Mouse (Mus musculus) intestine, embryonic 15.5 days (tissue): ENCODE data around the gene Rnf213. TPM values are rescaled to one million over a fixed set of nuclear protein-coding genes. Genes with fewer than 3 reads are reported as not detected.

Experiments
- ATAC-seq: fragments of 200-750 bp; cut with Nextera tagmentation; 2 replicates; pipeline ENCODE4 v1.8.0; 2017; ENCODE audit warnings: moderate TSS enrichment, moderate library complexity
- H3K27ac ChIP-seq: fragments of 300-500 bp; sonication (generic); 2 replicates; pipeline ENCODE4 v1.5.1; 2015; ENCODE audit warnings: mild to moderate bottlenecking, inconsistent platforms
- H3K27me3 ChIP-seq: fragments of 300-500 bp; sonication (generic); replicated peaks from 2 replicates; pipeline ENCODE4 v1.6.1; 2015; ENCODE audit warnings: inconsistent platforms
- H3K36me3 ChIP-seq: fragments of 300-500 bp; sonication (generic); 2 replicates; pipeline ENCODE4 v1.6.1; 2015; ENCODE audit warnings: inconsistent platforms
- H3K4me1 ChIP-seq: fragments of 300-500 bp; sonication (generic); replicated peaks from 2 replicates; pipeline ENCODE4 v1.6.1; 2015; ENCODE audit warnings: inconsistent platforms
- H3K4me2 ChIP-seq: fragments of 300-500 bp; sonication (generic); replicated peaks from 2 replicates; pipeline ENCODE4 v1.6.1; 2015; ENCODE audit warnings: mild to moderate bottlenecking, inconsistent platforms
- H3K4me3 ChIP-seq: fragments of 300-500 bp; sonication (generic); replicated peaks from 2 replicates; pipeline ENCODE4 v1.5.1; 2015; ENCODE audit warnings: inconsistent platforms
- H3K9ac ChIP-seq: fragments of 300-500 bp; sonication (generic); 2 replicates; pipeline ENCODE4 v1.6.1; 2015; ENCODE audit warnings: inconsistent platforms
- H3K9me3 ChIP-seq: fragments of 300-500 bp; sonication (generic); 2 replicates; pipeline ENCODE4 v1.6.1; 2016; ENCODE audit warnings: inconsistent platforms
- WGBS: fragments of 180-500 bp; shearing (Covaris S2); methylation state at CpG from one replicate; pipeline ENCODE4 v1.1.7; 2015; 5-methylcytosine and 5-hydroxymethylcytosine counted together
- polyA plus RNA-seq: library from polyadenylated mRNA; unstranded; fragments of >200 nt; fragmentation: Nextera tagmentation; extraction: Ambion mirVana; gene quantifications from 2 replicates; pipeline ENCODE4 v1.2.1, GENCODE M21; 2015

Gene Rnf213
- polyA plus RNA-seq, 1 experiment from 2014 or later: 8.3 TPM

DNA sequence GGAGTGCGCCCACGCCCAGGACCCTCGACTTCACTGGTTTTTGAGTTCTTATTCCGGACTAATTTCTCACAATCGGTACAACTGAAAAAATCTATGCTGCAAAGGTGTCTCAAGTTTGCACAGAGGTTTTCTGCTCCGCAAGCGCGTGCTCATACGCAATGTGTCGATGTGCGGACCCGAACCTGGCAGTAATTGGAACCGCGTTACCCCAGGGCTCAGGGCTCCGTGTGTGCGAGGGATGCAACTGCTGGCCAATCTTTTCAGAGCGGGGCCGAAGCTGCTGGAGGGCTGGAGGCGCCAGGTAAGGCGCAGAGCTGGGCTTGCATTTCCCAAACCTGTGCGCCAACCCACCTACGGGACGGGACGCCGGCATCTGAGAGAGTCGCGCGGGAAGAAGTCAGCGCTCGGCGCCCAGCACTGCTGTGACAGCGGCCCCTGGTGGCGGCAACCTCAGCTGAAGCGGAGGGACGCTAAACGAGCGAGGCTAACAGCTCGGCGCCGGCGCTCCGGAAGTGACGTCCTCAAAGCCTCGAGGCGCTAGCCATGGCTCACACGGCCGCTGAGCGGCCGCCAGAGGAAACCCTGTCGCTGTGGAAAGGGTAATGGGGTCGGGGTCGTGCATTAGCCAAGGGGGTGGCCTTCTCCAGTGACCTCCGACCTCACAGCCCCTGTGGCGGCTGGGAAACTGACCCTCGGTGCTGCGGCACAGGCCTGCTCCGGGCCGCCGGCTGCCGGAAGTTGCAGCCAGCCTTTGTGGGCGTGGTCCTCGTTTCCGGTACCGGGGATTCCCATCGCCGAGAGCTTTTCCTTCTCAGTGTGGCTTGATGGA, 98.2 kb downstream of the Rnf213 start, which contains the start of gene Endov:
Gene Endov (plus strand): TSS at position 487 of the 829 bp plus-strand sequence.
- Histone ChIP-seq H3K27me3 (no peaks in the 10 kb centered on the region), H3K4me2 (peak within 1 kb of the TSS; percentile 97), H3K4me3 (peak within 1 kb of the TSS; percentile 79), H3K9me3 (no peaks in the 10 kb centered on the region), H3K4me1 (peaks cover 20% of the 10 kb centered on the region; the same call in 1 of the 2 replicates), H3K36me3 (0 out of 2 replicates have a peak, but pooled peaks cover 4% of the 10 kb centered on the region), H3K27ac (peak within 1 kb of the TSS; percentile 90), H3K9ac (peak within 1 kb of the TSS; percentile 91)
- ATAC-seq: peak; percentile 99
- WGBS: under 1% methylated on average over 65 of the region's 66 CpGs

DNA sequence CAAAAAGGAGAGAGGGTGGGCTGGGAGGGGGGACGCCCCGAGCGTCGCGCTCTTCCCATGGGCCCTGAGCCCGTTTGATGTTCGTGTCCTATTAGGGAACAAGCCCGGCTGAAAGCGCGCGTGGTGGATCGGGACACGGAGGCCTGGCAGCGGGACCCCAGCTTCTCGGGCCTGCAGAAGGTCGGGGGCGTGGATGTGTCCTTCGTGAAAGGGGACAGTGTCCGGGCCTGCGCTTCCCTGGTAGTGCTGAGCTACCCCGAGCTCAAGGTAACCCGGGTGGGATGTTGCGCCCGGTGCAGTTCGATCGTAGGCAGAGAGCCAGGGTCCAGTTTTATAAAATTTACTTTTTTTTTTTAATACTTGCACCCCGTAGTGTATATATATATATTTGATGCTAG, 98.8 kb downstream of the Rnf213 start:
- H3K4me3 ChIP-seq: peak overlapping the region; percentile 79
- no peaks in the 10 kb centered on the region for H3K27me3 ChIP-seq
- peaks cover 20% of the 10 kb centered on the region; the same call in 1 of the 2 replicates for H3K4me1 ChIP-seq
- peak; percentile 16; the same call in 1 of the 2 replicates for ATAC-seq
- peak overlapping the region; percentile 97 for H3K4me2 ChIP-seq
- H3K9ac ChIP-seq: peak overlapping the region; percentile 91
- H3K36me3 ChIP-seq: 0 out of 2 replicates have a peak, but pooled peaks cover 2% of the 10 kb centered on the region
- 7% methylated on average over 27 of the region's 27 CpGs for WGBS
- peak overlapping the region; percentile 90 for H3K27ac ChIP-seq
- H3K9me3 ChIP-seq: no peaks in the 10 kb centered on the region

DNA sequence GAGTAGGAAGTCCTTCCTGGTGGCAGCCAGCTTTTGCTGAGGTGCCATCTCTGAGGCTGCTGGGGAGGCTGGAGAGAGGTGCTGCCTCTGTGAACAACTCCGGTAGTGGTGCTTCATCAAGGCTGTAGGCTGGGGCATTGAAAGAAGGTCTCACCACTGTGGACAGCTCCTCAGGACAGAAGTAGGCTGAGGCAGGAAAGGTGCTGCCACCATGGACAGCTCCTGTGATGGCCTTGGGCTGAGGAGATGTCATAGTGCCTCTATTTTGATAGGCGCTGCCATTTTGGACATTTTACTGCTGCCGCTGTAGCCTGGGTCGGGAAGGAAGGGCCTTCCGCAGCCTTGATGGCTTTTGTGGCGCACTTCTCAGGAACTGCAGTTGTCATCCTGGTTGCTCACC, 99.9 kb downstream of the Rnf213 start:
- Histone ChIP-seq H3K4me3 (no peak overlapping the region), H3K27me3 (no peaks in the 10 kb centered on the region), H3K27ac (no peak overlapping the region), H3K4me1 (peaks cover 20% of the 10 kb centered on the region; the same call in 1 of the 2 replicates), H3K9ac (no peak overlapping the region), H3K9me3 (no peaks in the 10 kb centered on the region), H3K36me3 (0 out of 2 replicates have a peak, but pooled peaks cover 2% of the 10 kb centered on the region), H3K4me2 (peak overlapping the region; percentile 97)
- WGBS: 97% methylated on average over 6 of the region's 6 CpGs
- ATAC-seq: no peak

DNA sequence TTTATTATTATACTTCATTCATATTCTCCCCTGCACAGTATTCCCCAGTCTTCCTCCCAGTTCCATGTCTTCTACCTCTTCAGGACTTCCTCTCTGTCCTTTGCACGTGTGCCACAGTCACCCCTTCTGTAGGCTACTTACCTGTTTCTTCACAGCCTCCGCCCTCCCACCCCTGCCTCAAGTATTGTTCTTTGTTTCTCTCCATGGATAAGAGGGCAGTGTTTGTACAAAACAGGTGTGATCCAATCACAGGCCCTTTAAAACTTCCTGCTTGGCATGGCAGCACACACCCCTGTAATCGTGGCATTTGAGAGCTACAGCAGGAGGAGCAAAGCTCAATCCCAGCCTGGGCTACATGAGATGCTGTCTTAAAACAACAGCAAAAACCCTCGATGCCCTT, 100.6 kb downstream of the Rnf213 start:
- Histone ChIP-seq H3K36me3 (0 out of 2 replicates have a peak, but pooled peaks cover 2% of the 10 kb centered on the region), H3K27ac (no peak overlapping the region), H3K4me3 (no peak overlapping the region), H3K4me1 (peaks cover 20% of the 10 kb centered on the region; the same call in 1 of the 2 replicates), H3K4me2 (no peak overlapping the region), H3K27me3 (no peaks in the 10 kb centered on the region), H3K9ac (no peak overlapping the region), H3K9me3 (no peaks in the 10 kb centered on the region)
- 71% methylated on average over 4 of the region's 4 CpGs for WGBS
- ATAC-seq: no peak

DNA sequence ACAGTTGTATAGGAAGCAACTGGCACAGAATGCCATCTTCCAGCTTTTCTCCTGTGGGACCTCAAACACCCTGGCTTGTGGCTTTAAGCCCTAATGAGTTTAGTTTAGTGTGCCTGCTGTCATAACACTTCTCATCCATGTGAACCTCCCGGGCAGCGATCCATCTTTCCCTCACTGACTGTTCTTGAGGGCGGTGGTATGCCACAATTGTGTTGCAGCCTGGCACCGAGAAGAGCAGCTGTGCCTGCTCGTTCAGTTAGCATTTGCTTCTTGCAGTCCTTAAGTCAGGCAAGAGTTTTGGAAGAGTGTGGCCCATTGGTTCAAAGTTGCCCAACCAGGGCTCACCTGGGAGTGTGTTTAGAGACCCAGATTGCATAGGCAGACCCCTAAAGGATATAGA, 103.2 kb downstream of the Rnf213 start:
- WGBS: 93% methylated on average over 5 of the region's 5 CpGs
- 0 out of 2 replicates have a peak, but pooled peaks cover 7% of the 10 kb centered on the region for H3K36me3 ChIP-seq
- peaks cover 10% of the 10 kb centered on the region; the same call in 1 of the 2 replicates for H3K4me1 ChIP-seq
- no peak overlapping the region for H3K9ac ChIP-seq
- no peak for ATAC-seq
- H3K4me3 ChIP-seq: no peak overlapping the region
- no peaks in the 10 kb centered on the region for H3K27me3 ChIP-seq
- H3K27ac ChIP-seq: no peak overlapping the region
- no peaks in the 10 kb centered on the region for H3K9me3 ChIP-seq
- H3K4me2 ChIP-seq: no peak overlapping the region

DNA sequence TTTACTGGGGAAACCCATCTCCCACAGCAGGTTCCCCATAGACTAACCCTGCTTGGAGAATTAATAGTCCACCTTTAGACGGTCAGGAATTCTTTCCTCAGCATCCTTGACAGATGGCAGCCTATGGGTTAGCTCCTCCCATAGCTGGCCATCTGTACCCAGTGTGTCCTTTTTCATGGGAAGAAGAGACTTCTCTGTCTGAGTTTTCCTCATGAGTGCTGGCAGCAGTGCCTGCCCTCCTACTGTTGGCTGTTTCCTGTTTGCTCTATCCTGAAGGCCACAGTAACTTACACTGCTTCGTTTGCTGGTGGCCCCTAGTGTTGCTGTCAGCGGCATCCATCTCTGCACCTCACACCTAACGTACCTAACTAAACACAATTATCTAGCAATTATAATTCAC, 104.6 kb downstream of the Rnf213 start:
- no peak overlapping the region for H3K4me2 ChIP-seq
- no peak for ATAC-seq
- H3K9ac ChIP-seq: no peak overlapping the region
- 74% methylated on average over 4 of the region's 4 CpGs for WGBS
- peaks cover 6% of the 10 kb centered on the region; the same call in 1 of the 2 replicates for H3K4me1 ChIP-seq
- H3K9me3 ChIP-seq: no peaks in the 10 kb centered on the region
- H3K36me3 ChIP-seq: peaks cover 15% of the 10 kb centered on the region; the same call in 1 of the 2 replicates
- no peaks in the 10 kb centered on the region for H3K27me3 ChIP-seq
- no peak overlapping the region for H3K4me3 ChIP-seq
- no peak overlapping the region for H3K27ac ChIP-seq

- Histone ChIP-seq H3K4me3 (no peak overlapping the region), H3K9me3 (no peaks in the 10 kb centered on the region), H3K4me1 (no peaks in the 10 kb centered on the region), H3K4me2 (no peak overlapping the region), H3K27me3 (no peaks in the 10 kb centered on the region), H3K9ac (no peak overlapping the region), H3K27ac (no peak overlapping the region), H3K36me3 (peaks cover 19% of the 10 kb centered on the region; the same call in 1 of the 2 replicates)
- ATAC-seq: no peak
- 93% methylated on average over 4 of the region's 4 CpGs for WGBS
Observed at GRCm38 (mm10) chr11:119499297-119499696, 106.4 kb downstream of the Rnf213 start.

DNA sequence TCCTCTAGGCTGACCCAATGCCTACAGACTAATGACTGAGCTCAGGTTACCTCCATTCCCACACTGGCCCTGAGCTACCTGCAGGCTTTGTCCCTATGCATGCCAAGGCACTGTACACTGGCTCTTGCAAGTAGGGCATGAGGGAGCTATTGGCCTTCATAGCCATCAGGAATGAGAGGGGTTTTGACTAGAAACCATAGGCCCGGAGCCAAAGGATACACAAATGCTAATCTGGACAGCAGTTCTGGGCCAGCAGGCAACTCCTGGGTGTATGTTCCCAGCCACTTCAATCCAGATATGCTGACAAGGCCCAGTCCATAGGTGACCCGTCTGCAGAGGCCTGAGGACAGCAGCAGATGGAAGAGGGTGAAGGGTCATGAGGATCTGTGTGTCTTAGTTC, 107.1 kb downstream of the Rnf213 start:
- Histone ChIP-seq H3K27me3 (no peaks in the 10 kb centered on the region), H3K9ac (no peak overlapping the region), H3K4me2 (no peak overlapping the region), H3K36me3 (peaks cover 22% of the 10 kb centered on the region; the same call in 1 of the 2 replicates), H3K27ac (no peak overlapping the region), H3K4me3 (no peak overlapping the region), H3K4me1 (no peaks in the 10 kb centered on the region), H3K9me3 (no peaks in the 10 kb centered on the region)
- no peak for ATAC-seq
- WGBS: 84% methylated on average over 2 of the region's 2 CpGs

DNA sequence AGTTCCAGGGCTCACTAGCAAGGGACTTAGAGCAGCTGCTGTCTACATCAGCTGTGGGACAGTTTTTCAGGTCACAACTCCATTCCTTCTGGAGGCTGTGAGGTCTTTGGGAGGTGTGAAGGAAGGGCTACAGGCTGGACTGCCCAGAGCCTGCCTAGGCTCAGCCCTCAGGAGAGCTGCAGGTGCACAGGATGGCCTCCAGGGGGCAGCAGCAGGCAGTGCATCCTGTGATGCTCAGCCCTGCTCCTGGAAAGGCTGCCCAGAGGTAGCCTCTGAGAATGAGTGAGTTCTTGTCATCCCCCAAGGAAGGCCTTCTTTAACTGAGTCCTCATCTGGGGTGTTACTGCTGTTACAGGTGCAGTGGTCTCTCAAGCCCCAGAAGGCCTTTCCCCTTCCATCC, 110.8 kb downstream of the Rnf213 start:
- Histone ChIP-seq H3K27me3 (no peaks in the 10 kb centered on the region), H3K4me2 (no peak overlapping the region), H3K36me3 (peaks cover 39% of the 10 kb centered on the region), H3K9ac (no peak overlapping the region), H3K27ac (no peak overlapping the region), H3K4me3 (no peak overlapping the region), H3K4me1 (no peaks in the 10 kb centered on the region), H3K9me3 (no peaks in the 10 kb centered on the region)
- ATAC-seq: peak; percentile 65; the same call in 1 of the 2 replicates

DNA sequence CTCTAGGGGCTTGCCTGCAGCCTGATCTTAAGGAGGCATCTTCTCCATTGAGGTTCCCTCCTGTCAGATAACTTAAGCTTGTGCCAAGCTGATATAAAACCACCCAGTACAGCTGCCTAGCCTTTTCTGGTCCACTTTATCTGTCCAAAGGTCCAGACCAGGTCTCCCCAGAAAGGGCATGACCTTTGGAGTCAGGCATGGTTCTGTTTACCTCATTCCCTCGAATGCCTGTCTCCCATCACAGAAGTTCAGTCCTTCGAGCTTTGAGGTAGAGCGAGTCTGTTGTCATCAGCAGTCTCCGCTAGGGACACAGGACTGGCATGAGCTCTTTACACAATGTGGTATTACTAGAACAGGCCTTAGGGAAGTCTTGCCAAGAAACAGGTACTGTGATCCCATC, 113.5 kb downstream of the Rnf213 start:
- Histone ChIP-seq H3K9me3 (no peaks in the 10 kb centered on the region), H3K4me2 (no peak overlapping the region), H3K4me1 (no peaks in the 10 kb centered on the region), H3K27me3 (no peaks in the 10 kb centered on the region), H3K4me3 (no peak overlapping the region), H3K27ac (no peak overlapping the region), H3K9ac (no peak overlapping the region), H3K36me3 (peaks cover 32% of the 10 kb centered on the region)
- 60% methylated on average over 4 of the region's 4 CpGs for WGBS
- ATAC-seq: no peak

DNA sequence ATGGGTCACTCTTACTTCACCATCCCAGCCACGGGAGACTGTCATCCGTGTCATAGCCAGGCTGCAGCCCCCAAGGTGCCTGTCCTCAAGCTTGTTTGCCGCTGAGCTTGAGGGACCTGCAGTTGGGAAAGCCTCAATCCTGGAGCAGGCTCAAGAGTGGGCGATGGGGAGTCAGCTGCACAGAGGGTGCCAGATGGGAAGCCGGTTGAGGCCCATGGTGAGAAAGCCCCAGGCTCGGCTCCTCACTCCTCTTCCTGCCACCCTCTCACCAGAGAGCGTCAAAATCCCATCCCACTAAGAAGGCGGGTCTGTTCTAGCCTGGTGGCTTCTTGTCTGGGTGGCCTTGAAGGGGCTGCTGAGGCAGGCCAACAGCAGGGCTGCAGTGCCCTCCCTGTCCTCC, 114.9 kb downstream of the Rnf213 start:
- Histone ChIP-seq H3K9me3 (no peaks in the 10 kb centered on the region), H3K27me3 (peaks cover 3% of the 10 kb centered on the region; the same call in 1 of the 2 replicates), H3K4me1 (no peaks in the 10 kb centered on the region), H3K9ac (no peak overlapping the region), H3K27ac (no peak overlapping the region), H3K4me3 (no peak overlapping the region), H3K36me3 (peaks cover 26% of the 10 kb centered on the region), H3K4me2 (no peak overlapping the region)
- no peak for ATAC-seq
- WGBS: 81% methylated on average over 8 of the region's 8 CpGs

DNA sequence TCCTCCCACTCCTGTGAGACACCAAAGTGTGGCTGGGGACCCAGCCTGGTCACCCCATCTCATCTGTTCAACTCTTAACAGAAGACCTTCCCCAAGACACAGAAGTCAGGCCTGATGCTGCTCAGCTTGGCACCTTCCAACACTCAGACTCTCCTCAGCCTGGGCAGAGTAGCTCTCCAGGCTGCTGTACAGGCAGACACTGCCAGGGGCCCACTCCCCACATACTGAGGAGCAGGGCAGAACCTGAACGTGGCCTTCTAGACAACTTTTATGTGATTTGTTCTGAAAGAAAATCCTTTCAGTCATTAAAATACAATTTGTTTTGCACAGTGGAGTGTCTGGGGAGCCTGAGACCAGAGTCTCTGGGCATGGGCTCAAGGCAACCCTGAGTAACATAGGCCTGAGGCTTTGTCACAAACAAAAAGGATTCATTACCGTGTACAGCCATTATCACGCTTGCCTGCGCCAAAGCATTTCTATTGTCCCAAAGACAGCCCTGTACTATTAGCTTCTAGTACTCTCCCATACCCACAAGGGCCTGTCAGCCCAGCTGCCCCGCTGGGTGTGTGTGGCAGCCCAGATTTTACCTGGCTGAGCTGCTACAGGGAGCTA, 116.4 kb downstream of the Rnf213 start:
- Histone ChIP-seq H3K27ac (no peak overlapping the region), H3K4me2 (no peak overlapping the region), H3K36me3 (peaks cover 23% of the 10 kb centered on the region), H3K27me3 (peaks cover 7% of the 10 kb centered on the region), H3K4me1 (no peaks in the 10 kb centered on the region), H3K9me3 (no peaks in the 10 kb centered on the region), H3K9ac (no peak overlapping the region), H3K4me3 (no peak overlapping the region)
- ATAC-seq: no peak
- WGBS: 75% methylated on average over 5 of the region's 5 CpGs
